In genomic region chr10:46045474-46046093, GRCm38 (mm10) we compare ENCODE assay signal across 10 mouse cellular contexts.
A peak's percentile ranks its signal among the peaks of the same experiment; 100 is the strongest.
DNase-seq lines count a peak whose midpoint lies in the region; ATAC-seq lines count a peak whose summit lies in the region.
"Had no signal": no experiment of that assay in that cellular context is flagged by ENCODE, and none has a peak within 500 bp of the region (broad histone marks: within the 10 kb centered on the region; RNA-seq: fewer than 3 reads in every experiment).

No protein-coding gene starts in this region.

- H3K36me3 ChIP-seq in midbrain, embryonic 12.5 days, result no peaks in the 10 kb centered on the region
- no peaks in the 10 kb centered on the region for H3K36me3 ChIP-seq in heart, embryonic 11.5 days (ENCODE audit: control insufficient read depth, insufficient read depth, low read length)

- ATAC-seq in midbrain, embryonic 12.5 days (ENCODE audit: low FRiP score, low read depth), result peak; percentile 84
- ATAC-seq in heart, embryonic 11.5 days (replicated peaks; ENCODE audit: insufficient number of reproducible peaks, low FRiP score, low TSS enrichment), result no peak

- H3K27ac ChIP-seq in midbrain, embryonic 12.5 days (replicated peaks), result no peak overlapping the region
- H3K27ac ChIP-seq in heart, embryonic 11.5 days (ENCODE audit: low read depth, low read length), result no peak overlapping the region

- peak; percentile 23 for DNase-seq in 3T3-L1 (ENCODE audit: low read depth, low spot score)
- peak; percentile 18 for DNase-seq in embryo, embryonic 11 days
- peak; percentile 39 for DNase-seq in layer of hippocampus, adult 11-12 months (ENCODE audit: low spot score)
- DNase-seq in adrenal gland, postnatal 36 days, result no peak
- DNase-seq in testis, postnatal 14 days (ENCODE audit: low spot score), result no peak
- DNase-seq in kidney, postnatal 4 days, result no peak
- DNase-seq: lung, postnatal 36 days; thymus, adult 2 months had no signal

- peaks cover 17% of the 10 kb centered on the region; the same call in 1 of the 2 replicates for H3K4me1 ChIP-seq in midbrain, embryonic 12.5 days
- H3K4me1 ChIP-seq in heart, embryonic 11.5 days (ENCODE audit: control insufficient read depth, insufficient read depth, low read length), result peaks cover 5% of the 10 kb centered on the region; the same call in 1 of the 2 replicates

- H3K4me2 ChIP-seq in midbrain, embryonic 12.5 days (replicated peaks), result no peak overlapping the region
- H3K4me2 ChIP-seq in heart, embryonic 11.5 days, result no peak overlapping the region

- 26% methylated on average over 6 of the region's 6 CpGs for WGBS in midbrain, embryonic 12.5 days
- 57% methylated on average over 6 of the region's 6 CpGs for WGBS in heart, embryonic 11.5 days (ENCODE audit: insufficient replicate concordance)

- no peaks in the 10 kb centered on the region for H3K27me3 ChIP-seq in midbrain, embryonic 12.5 days
- no peaks in the 10 kb centered on the region for H3K27me3 ChIP-seq in heart, embryonic 11.5 days (ENCODE audit: control insufficient read depth, insufficient read depth, low read length)

- H3K9ac ChIP-seq in midbrain, embryonic 12.5 days (replicated peaks), result no peak overlapping the region
- H3K9ac ChIP-seq in heart, embryonic 11.5 days (ENCODE audit: low read depth, low read length), result no peak overlapping the region

- H3K9me3 ChIP-seq in midbrain, embryonic 12.5 days, result no peaks in the 10 kb centered on the region
- H3K9me3 ChIP-seq in heart, embryonic 11.5 days (replicated peaks; ENCODE audit: control insufficient read depth, low read length), result no peaks in the 10 kb centered on the region

- no peak overlapping the region for H3K4me3 ChIP-seq in midbrain, embryonic 12.5 days
- H3K4me3 ChIP-seq in heart, embryonic 11.5 days (ENCODE audit: low read depth, low read length), result no peak overlapping the region

Comparison
In these comparisons a context has a peak if more than half of its experiments do, and no peak if none do; other contexts are left out.
1. DNase-seq: peak in 3T3-L1 (single experiment), embryo, embryonic 11 days (single experiment) and layer of hippocampus, adult 11-12 months (single experiment); none in adrenal gland, postnatal 36 days (0 of 2), testis, postnatal 14 days (single experiment) and kidney, postnatal 4 days (0 of 2).